Mouse (Mus musculus) ES-E14 (cell line): ENCODE measurements around the gene Olfr102.

ENCODE experiments used
- CHD2 ChIP-seq: IDR thresholded peaks from 2 replicates; pipeline ENCODE4 v1.6.1; 2014; ENCODE audit warnings: mild to moderate bottlenecking, low read depth, low read length, inconsistent platforms
- HCFC1 ChIP-seq: IDR thresholded peaks from 2 replicates; pipeline ENCODE4 v1.6.1; 2012; ENCODE audit warnings: low read length, inconsistent platforms, borderline replicate concordance; ENCODE audit not compliant: insufficient read depth
- MAFK ChIP-seq: IDR thresholded peaks from 2 replicates; pipeline ENCODE4 v1.6.1; 2014; ENCODE audit warnings: mild to moderate bottlenecking, low read depth, low read length, inconsistent platforms; ENCODE audit not compliant: insufficient read depth
- ZC3H11A ChIP-seq: IDR thresholded peaks from 2 replicates; pipeline ENCODE4 v1.6.1; 2012; ENCODE audit warnings: low read depth, mild to moderate bottlenecking, inconsistent platforms, low read length, borderline replicate concordance
- ZNF384 ChIP-seq: IDR thresholded peaks from 2 replicates; pipeline ENCODE4 v1.6.1; 2012; ENCODE audit warnings: low read depth, low read length, inconsistent platforms

GRCm38 (mm10) chr17:37270702-37271092, 46.2 kb downstream of the Olfr102 start:
- TF ChIP-seq MAFK: no peak
- TF ChIP-seq HCFC1: no peak
- TF ChIP-seq CHD2: no peak
- TF ChIP-seq ZC3H11A: no peak
- TF ChIP-seq ZNF384: no peak
